Mouse (Mus musculus) liver, embryonic 14.5 days (tissue): ENCODE data around the gene Ankrd49. TPM values are rescaled to one million over a fixed set of nuclear protein-coding genes. Genes with fewer than 3 reads are reported as not detected.

Source experiments
- ATAC-seq: fragments of 200-750 bp; cut with Nextera tagmentation; 2 replicates; pipeline ENCODE4 v1.8.0; 2017; ENCODE audit warnings: moderate number of reproducible peaks, mild to moderate bottlenecking, moderate library complexity; ENCODE audit not compliant: insufficient read depth
- DNase-seq, 3 experiments: peaks; one replicate each; pipeline ENCODE4 v3.0.0-alpha.2; 2012 to 2013; ENCODE audit warnings: low read depth in 3 of 3, low spot score in 3 of 3
- H3K27ac ChIP-seq: fragments of 300-500 bp; sonication (generic); 2 replicates; pipeline ENCODE4 v1.5.1; 2014; ENCODE audit warnings: moderate library complexity, mild to moderate bottlenecking, control low read depth, inconsistent platforms
- H3K27me3 ChIP-seq: fragments of 300-500 bp; sonication (generic); 2 replicates; pipeline ENCODE4 v1.6.1; 2014; ENCODE audit warnings: mild to moderate bottlenecking, low read length, moderate library complexity; ENCODE audit not compliant: control insufficient read depth, insufficient read depth
- H3K36me3 ChIP-seq: fragments of 300-500 bp; sonication (generic); replicated peaks from 2 replicates; pipeline ENCODE4 v1.6.1; 2014; ENCODE audit warnings: low read depth; ENCODE audit not compliant: control insufficient read depth, insufficient read depth
- H3K4me1 ChIP-seq, 2 experiments: fragments of 200-500 bp in 1 of 2; fragments of 300-500 bp in 1 of 2; sonication (generic) in 1 of 2; replicated peaks; 2 replicates each; pipeline ENCODE4 v1.6.1; 2012 to 2014; ENCODE audit warnings: antibody characterized with exemption in 1 of 2, inconsistent platforms in 1 of 2, low read length in 1 of 2; ENCODE audit not compliant: control insufficient read depth in 2 of 2, insufficient read depth in 2 of 2
- H3K4me2 ChIP-seq: fragments of 300-500 bp; sonication (generic); 2 replicates; pipeline ENCODE4 v1.6.1; 2014; ENCODE audit warnings: low read depth, mild to moderate bottlenecking, control low read depth, moderate library complexity
- H3K4me3 ChIP-seq, 2 experiments: fragments of 200-500 bp in 1 of 2; fragments of 300-500 bp in 1 of 2; sonication (generic) in 1 of 2; 2 replicates each; pipeline ENCODE4 v1.5.1; 2012 to 2014; ENCODE audit warnings: low read depth in 2 of 2, low read length in 2 of 2, mild to moderate bottlenecking in 2 of 2, control low read depth in 1 of 2, inconsistent platforms in 1 of 2, moderate library complexity in 1 of 2; ENCODE audit not compliant: insufficient read depth in 1 of 2
- H3K9ac ChIP-seq: fragments of 300-500 bp; sonication (generic); replicated peaks from 2 replicates; pipeline ENCODE4 v1.6.1; 2014; ENCODE audit warnings: mild to moderate bottlenecking, control low read depth, moderate library complexity
- H3K9me3 ChIP-seq: fragments of 300-500 bp; sonication (generic); 2 replicates; pipeline ENCODE4 v1.6.1; 2016; ENCODE audit warnings: low read length, mixed read lengths; ENCODE audit not compliant: control insufficient read depth
- CTCF ChIP-seq: IDR thresholded peaks from 2 replicates; pipeline ENCODE4 v1.5.1; 2016; ENCODE audit warnings: antibody characterized with exemption, low read depth, control low read depth
- EP300 ChIP-seq: IDR thresholded peaks from 2 replicates; pipeline ENCODE4 v1.6.1; 2016; ENCODE audit warnings: antibody characterized with exemption, low read depth
- WGBS: fragments of 180-500 bp; shearing (Covaris S2); extraction: QIAGEN DNeasy Blood & Tissue Kit; methylation state at CpG from one replicate; pipeline ENCODE4 v1.1.7; 2014; ENCODE audit not compliant: insufficient replicate concordance; 5-methylcytosine and 5-hydroxymethylcytosine counted together
- polyA plus RNA-seq, 2 experiments: library from polyadenylated mRNA; depleted of rRNA in 1 of 2; stranded (reverse) in 1 of 2; unstranded in 1 of 2; fragments of >200 nt; fragmentation: Nextera tagmentation in 1 of 2; extraction: Ambion mirVana in 1 of 2; gene quantifications; 2 replicates each; pipeline versions ENCODE4 v1.2.1 to v1.2.3; 2012 to 2014

Ankrd49 gene
- polyA plus RNA-seq, 2 experiments = 13.6 to 28.4 TPM

DNA sequence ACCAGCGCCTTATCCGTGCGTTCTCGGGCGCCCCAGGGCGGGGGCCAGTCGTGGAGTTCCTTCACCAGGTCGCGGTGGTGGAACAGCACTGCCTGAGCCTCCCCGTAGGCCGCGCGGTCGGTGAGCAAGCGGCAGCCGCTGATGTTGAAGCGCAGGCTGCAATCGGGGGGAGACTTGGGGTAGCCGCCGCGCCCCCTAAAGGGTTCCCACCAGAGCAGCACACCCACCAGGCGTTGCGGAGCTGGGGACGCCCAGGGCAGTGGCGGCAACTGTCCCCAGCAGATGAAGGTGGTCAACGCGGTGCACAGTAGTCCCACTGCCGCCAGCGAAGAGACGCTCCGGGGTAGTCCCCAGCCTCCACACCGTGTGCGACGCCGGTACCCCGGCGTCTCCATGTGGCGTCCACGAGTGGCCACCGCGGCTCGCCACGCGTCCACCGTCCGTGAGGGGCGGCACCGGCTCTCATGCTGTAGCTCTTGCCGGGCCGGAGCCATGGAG is 33.1 kb downstream of the Ankrd49 start:
- Histone ChIP-seq H3K4me1 (no peaks in the 10 kb centered on the region), H3K4me2 (peak overlapping the region; percentile 66), H3K36me3 (no peaks in the 10 kb centered on the region), H3K27me3 (peaks cover 4% of the 10 kb centered on the region), H3K27ac (no peak overlapping the region), H3K4me3 (peak overlapping the region; percentile 40 to 46), H3K9me3 (no peaks in the 10 kb centered on the region), H3K9ac (peak overlapping the region; percentile 18; the same call in 1 of the 2 replicates)
- ATAC-seq (peak; percentile 15; the same call in 1 of the 2 replicates), DNase-seq (no peak)
- WGBS = 1% methylated on average over 50 of the region's 50 CpGs
- no peak for TF ChIP-seq EP300
- no peak for TF ChIP-seq CTCF

- peak overlapping the region; percentile 66 for H3K4me2 ChIP-seq
- no peak for TF ChIP-seq EP300
- no peak for TF ChIP-seq CTCF
These were observed 33.7 kb downstream of the Ankrd49 start for GRCm38 (mm10) chr9:14750901-14751502.

DNA sequence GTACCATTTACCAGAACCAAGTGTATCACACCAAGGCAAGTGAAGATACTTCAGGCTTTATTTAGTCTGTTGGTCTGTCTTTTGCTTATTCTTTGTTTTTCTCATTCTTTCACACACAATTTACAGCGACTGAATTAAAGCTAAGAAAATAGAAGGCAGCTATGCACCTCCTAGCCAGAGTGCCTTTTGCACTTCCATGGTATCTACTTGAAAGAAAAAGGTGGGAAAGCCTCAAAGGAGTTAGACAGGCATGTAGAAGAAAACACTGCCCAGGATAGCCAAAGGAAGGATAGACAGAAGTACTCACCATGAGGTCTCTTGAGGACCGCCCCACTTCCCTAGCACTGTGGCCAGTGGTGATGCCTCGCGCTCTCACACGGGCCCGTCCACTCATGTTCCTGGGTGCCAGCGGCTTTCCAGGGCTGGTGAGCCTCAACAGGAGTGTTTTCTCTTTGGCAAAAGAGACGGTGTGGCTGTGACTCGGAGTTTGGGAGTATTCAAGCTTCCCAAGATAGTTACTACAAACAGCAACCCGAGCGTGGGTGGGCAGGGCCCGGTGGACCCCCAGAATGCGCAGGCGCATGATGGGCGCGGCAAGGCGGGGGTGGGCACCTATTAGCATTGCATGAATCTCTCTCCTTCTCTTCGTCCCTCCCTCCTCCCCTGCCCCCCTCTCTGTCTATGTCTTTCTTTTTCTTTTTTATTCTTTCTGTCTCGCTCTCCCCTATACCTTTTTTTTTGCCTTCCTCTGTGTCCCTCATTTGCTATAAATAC is 44.3 kb downstream of the Ankrd49 start, which contains the start of gene Piwil4:
Gene Piwil4, minus strand, starts transcription at position 583 of the 774 bp plus-strand sequence.
- H3K27ac ChIP-seq = no peak within 1 kb of the TSS

More at GRCm38 (mm10) chr9:14750901-14751502, 33.7 kb downstream of the Ankrd49 start:
- no peaks in the 10 kb centered on the region for H3K9me3 ChIP-seq
- H3K9ac ChIP-seq = no peak overlapping the region
- H3K4me1 ChIP-seq = no peaks in the 10 kb centered on the region
- no peak for DNase-seq
- peak overlapping the region; percentile 40 to 46; a peak in 3 of 4 replicates for H3K4me3 ChIP-seq
- no peaks in the 10 kb centered on the region for H3K36me3 ChIP-seq
- H3K27ac ChIP-seq = no peak overlapping the region
- peaks cover 4% of the 10 kb centered on the region for H3K27me3 ChIP-seq
- WGBS = 51% methylated on average over 42 of the region's 42 CpGs
- ATAC-seq = peak; percentile 8; the same call in 1 of the 2 replicates

DNA sequence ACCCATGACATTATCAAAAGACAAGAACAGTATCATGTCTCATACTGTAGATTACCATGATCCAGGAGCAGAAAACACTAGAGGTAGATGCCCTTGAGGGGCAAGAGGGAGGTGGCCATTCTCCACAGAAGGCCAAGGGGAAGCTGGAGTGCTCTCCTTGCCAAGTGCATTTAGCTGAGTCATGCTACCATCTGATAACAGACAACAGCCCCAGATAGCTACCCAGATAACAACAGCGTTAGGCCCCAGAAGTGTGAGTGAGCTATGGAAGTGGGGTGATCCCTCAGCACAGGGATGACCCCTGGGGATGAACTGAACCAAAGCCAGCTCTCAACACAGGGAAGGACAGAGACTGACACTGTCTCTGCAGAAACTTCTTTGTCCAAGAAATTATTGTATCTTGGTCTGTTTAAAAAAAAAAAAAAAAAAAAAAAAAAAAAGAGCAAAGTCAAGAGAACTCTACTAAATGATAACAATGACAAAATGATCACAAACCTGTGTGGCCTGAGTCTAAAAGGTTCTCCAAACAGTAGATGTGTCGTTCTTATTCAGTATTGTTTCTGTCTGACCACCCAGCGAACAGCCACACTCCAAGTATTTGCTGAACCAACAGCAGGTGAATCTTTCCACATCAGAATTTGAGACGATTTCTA is 45.0 kb downstream of the Ankrd49 start:
- no peak for ATAC-seq
- Histone ChIP-seq H3K9me3 (no peaks in the 10 kb centered on the region), H3K27me3 (no peaks in the 10 kb centered on the region), H3K4me1 (no peaks in the 10 kb centered on the region), H3K4me3 (no peak overlapping the region), H3K27ac (no peak overlapping the region), H3K36me3 (no peaks in the 10 kb centered on the region), H3K9ac (no peak overlapping the region), H3K4me2 (no peak overlapping the region)
- TF ChIP-seq EP300 = no peak
- no peak for TF ChIP-seq CTCF
- no peak for DNase-seq
- WGBS = 47% methylated on average over 4 of the region's 4 CpGs

More for the DNA sequence above, 44.3 kb downstream of the Ankrd49 start, which contains the start of gene Piwil4:
- no peak within 1 kb of the TSS for H3K4me2 ChIP-seq
- H3K36me3 ChIP-seq = no peaks in the 10 kb centered on the region
- no peaks in the 10 kb centered on the region for H3K4me1 ChIP-seq
- DNase-seq (no peak), ATAC-seq (no peak)
- no peaks in the 10 kb centered on the region for H3K9me3 ChIP-seq
- WGBS = 71% methylated on average over 19 of the region's 19 CpGs
- H3K27me3 ChIP-seq = no peaks in the 10 kb centered on the region
- H3K4me3 ChIP-seq = no peak within 1 kb of the TSS
- no peak for TF ChIP-seq CTCF
- TF ChIP-seq EP300 = no peak
- H3K9ac ChIP-seq = no peak within 1 kb of the TSS
